Mouse (Mus musculus): ENCODE measurements around the gene Gsto1. TPM values are rescaled to one million over a fixed set of nuclear protein-coding genes. Genes with fewer than 3 reads are reported as not detected.
"Not testable (repeated sequence)": the region's sequence is repeated elsewhere in the genome, so short reads cannot be mapped to it uniquely, and the experiment has no call there.

Gene Gsto1
- polyA plus RNA-seq, 1 experiment from 2014 or later, result 249 TPM

DNA sequence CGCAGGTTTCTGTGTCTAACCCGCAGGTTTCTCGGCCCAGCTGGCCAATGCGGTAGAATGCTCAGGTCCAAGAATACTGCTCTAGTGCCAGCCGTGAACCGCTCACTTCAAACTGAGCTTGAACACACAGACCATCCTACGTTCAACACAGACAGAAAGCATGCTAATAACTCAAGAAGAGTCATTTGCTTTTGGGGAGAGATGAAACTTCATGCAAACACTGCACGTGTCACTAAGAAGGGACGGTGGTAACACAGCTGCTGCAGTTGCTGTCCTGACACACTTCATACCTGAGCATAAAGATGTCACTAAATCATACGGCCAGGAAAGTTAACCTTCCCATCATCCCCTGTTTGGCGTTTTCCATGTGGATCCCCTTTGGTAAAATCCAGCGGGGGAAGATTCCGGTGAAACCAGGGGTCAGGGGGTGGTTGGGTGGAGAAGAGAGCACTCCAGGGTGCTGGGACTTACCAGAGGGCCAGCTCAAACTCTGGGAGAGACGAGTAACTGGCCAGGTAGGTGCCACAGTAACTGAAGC lies 24.8 kb upstream of the Gsto1 start:
- H3K36me3 ChIP-seq (ENCODE audit: control insufficient read depth, insufficient read depth, low read length), result no peaks in the 10 kb centered on the region
- H3K4me1 ChIP-seq (ENCODE audit: control insufficient read depth, insufficient read depth, low read length), result no peaks in the 10 kb centered on the region
- no peaks in the 10 kb centered on the region for H3K9me3 ChIP-seq (ENCODE audit: control insufficient read depth, low read length)
- H3K27me3 ChIP-seq (ENCODE audit: control insufficient read depth, insufficient read depth, low read length), result no peaks in the 10 kb centered on the region
- DNase-seq (ENCODE audit: low spot score) (no peak), ATAC-seq (ENCODE audit: insufficient number of reproducible peaks, low FRiP score, low TSS enrichment, low read depth) (no peak)
- no peak overlapping the region for H3K4me2 ChIP-seq (ENCODE audit: low read depth, severe bottlenecking)
- H3K9ac ChIP-seq (ENCODE audit: low read length), result no peak overlapping the region
- no peak overlapping the region for H3K4me3 ChIP-seq (ENCODE audit: low read depth, low read length)
- H3K27ac ChIP-seq (replicated peaks; ENCODE audit: low read depth, low read length), result no peak overlapping the region
- 84% methylated on average over 14 of the region's 14 CpGs for WGBS

- H3K4me2 ChIP-seq (ENCODE audit: low read depth, severe bottlenecking), result no peak overlapping the region
- no peaks in the 10 kb centered on the region for H3K9me3 ChIP-seq (ENCODE audit: control insufficient read depth, low read length)
- H3K27me3 ChIP-seq (ENCODE audit: control insufficient read depth, insufficient read depth, low read length), result no peaks in the 10 kb centered on the region
- H3K36me3 ChIP-seq (ENCODE audit: control insufficient read depth, insufficient read depth, low read length), result no peaks in the 10 kb centered on the region
- H3K4me3 ChIP-seq (ENCODE audit: low read depth, low read length), result no peak overlapping the region
- no peak overlapping the region for H3K27ac ChIP-seq (replicated peaks; ENCODE audit: low read depth, low read length)
- no peak for ATAC-seq (ENCODE audit: insufficient number of reproducible peaks, low FRiP score, low TSS enrichment, low read depth)
- no peaks in the 10 kb centered on the region for H3K4me1 ChIP-seq (ENCODE audit: control insufficient read depth, insufficient read depth, low read length)
- WGBS, result 89% methylated on average over 8 of the region's 8 CpGs
- H3K9ac ChIP-seq (ENCODE audit: low read length), result no peak overlapping the region
- DNase-seq (ENCODE audit: low spot score), result no peak
Observed at GRCm38 (mm10) chr19:47831111-47831510, 23.7 kb upstream of the Gsto1 start.

DNA sequence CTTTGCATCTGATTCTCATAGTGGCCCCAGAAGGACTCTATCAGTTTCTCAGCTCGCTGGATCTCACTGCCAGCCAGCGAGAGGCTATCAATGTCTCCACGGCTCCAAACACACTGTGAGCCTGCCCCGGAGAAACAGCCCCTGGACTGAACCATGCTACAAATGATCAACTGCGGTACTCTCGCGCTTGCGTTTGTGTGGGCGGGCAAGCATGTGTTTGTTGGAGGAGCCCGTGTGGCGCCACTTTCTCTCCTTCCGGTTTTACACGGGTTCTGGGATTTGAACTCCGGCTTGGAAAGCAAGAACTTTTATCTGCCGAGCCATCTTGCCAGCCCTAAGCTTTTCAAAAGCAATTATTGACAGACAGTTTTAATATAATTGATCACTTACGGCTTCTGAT lies 22.5 kb upstream of the Gsto1 start:
- no peak for ATAC-seq (ENCODE audit: insufficient number of reproducible peaks, low FRiP score, low TSS enrichment, low read depth)
- H3K36me3 ChIP-seq (ENCODE audit: control insufficient read depth, insufficient read depth, low read length), result no peaks in the 10 kb centered on the region
- no peak overlapping the region for H3K4me2 ChIP-seq (ENCODE audit: low read depth, severe bottlenecking)
- H3K27ac ChIP-seq (replicated peaks; ENCODE audit: low read depth, low read length), result no peak overlapping the region
- WGBS, result 87% methylated on average over 16 of the region's 16 CpGs
- H3K4me3 ChIP-seq (ENCODE audit: low read depth, low read length), result no peak overlapping the region
- H3K9me3 ChIP-seq (ENCODE audit: control insufficient read depth, low read length), result no peaks in the 10 kb centered on the region
- H3K9ac ChIP-seq (ENCODE audit: low read length), result no peak overlapping the region
- H3K4me1 ChIP-seq (ENCODE audit: control insufficient read depth, insufficient read depth, low read length), result no peaks in the 10 kb centered on the region; the same call in 1 of the 2 replicates
- DNase-seq (ENCODE audit: low spot score), result no peak
- H3K27me3 ChIP-seq (ENCODE audit: control insufficient read depth, insufficient read depth, low read length), result peaks cover 3% of the 10 kb centered on the region; the same call in 1 of the 2 replicates

DNA sequence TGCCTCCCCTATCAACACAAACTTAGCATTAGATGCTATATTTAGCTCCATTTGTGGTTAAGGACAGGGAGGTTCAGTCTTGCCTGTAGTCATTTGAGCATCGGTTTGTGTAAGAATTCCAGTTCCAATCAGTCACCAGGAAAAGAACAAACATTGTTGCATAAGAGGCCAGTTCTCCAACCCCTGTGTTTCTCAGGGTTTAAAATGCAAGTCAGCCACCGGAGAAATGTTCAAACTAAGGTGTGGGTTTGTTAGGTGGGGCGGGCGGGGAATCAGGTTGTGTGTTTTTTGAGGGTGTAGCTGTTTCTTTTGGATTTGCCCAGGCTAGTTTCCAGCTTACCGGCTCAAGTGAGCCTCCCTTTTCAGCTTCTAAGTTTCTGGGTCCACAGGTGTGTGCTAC lies 20.2 kb upstream of the Gsto1 start:
- no peak overlapping the region for H3K27ac ChIP-seq (replicated peaks; ENCODE audit: low read depth, low read length)
- no peak for ATAC-seq (ENCODE audit: insufficient number of reproducible peaks, low FRiP score, low TSS enrichment, low read depth)
- no peaks in the 10 kb centered on the region for H3K36me3 ChIP-seq (ENCODE audit: control insufficient read depth, insufficient read depth, low read length)
- H3K4me1 ChIP-seq (ENCODE audit: control insufficient read depth, insufficient read depth, low read length), result no peaks in the 10 kb centered on the region; the same call in none of the 2 replicates
- H3K9me3 ChIP-seq (ENCODE audit: control insufficient read depth, low read length), result no peaks in the 10 kb centered on the region
- WGBS, result 95% methylated on average over 5 of the region's 5 CpGs
- H3K9ac ChIP-seq (ENCODE audit: low read length), result no peak overlapping the region
- peaks cover 3% of the 10 kb centered on the region; the same call in 1 of the 2 replicates for H3K27me3 ChIP-seq (ENCODE audit: control insufficient read depth, insufficient read depth, low read length)
- no peak overlapping the region for H3K4me2 ChIP-seq (ENCODE audit: low read depth, severe bottlenecking)
- no peak for DNase-seq (ENCODE audit: low spot score)
- no peak overlapping the region for H3K4me3 ChIP-seq (ENCODE audit: low read depth, low read length)

DNA sequence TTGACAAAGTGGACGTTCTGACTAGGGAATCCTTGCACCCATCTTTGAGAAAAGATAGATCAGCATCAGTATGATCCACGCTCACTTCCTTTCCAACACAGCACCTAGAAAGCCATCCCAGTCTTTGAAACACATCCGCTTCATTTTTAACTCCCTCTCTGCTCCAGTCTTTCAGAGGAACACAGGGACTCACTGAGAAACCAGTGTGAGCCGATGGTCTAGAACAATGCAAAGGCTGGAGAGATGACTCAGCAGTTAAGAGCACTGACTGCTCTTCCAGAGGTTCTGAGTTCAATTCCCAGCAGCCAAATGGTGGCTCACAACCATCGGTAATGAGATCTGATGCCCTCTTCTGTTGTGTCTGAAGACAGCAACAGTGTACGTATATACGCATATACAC lies 19.0 kb upstream of the Gsto1 start:
- Histone ChIP-seq H3K4me2 (ENCODE audit: low read depth, severe bottlenecking) (no peak overlapping the region), H3K9ac (ENCODE audit: low read length) (no peak overlapping the region), H3K9me3 (ENCODE audit: control insufficient read depth, low read length) (no peaks in the 10 kb centered on the region), H3K27me3 (ENCODE audit: control insufficient read depth, insufficient read depth, low read length) (peaks cover 3% of the 10 kb centered on the region; the same call in 1 of the 2 replicates), H3K36me3 (ENCODE audit: control insufficient read depth, insufficient read depth, low read length) (no peaks in the 10 kb centered on the region), H3K4me1 (ENCODE audit: control insufficient read depth, insufficient read depth, low read length) (no peaks in the 10 kb centered on the region; the same call in none of the 2 replicates), H3K27ac (replicated peaks; ENCODE audit: low read depth, low read length) (no peak overlapping the region), H3K4me3 (ENCODE audit: low read depth, low read length) (no peak overlapping the region)
- ATAC-seq (ENCODE audit: insufficient number of reproducible peaks, low FRiP score, low TSS enrichment, low read depth) (no peak), DNase-seq (ENCODE audit: low spot score) (no peak)
- WGBS, result 89% methylated on average over 7 of the region's 7 CpGs

DNA sequence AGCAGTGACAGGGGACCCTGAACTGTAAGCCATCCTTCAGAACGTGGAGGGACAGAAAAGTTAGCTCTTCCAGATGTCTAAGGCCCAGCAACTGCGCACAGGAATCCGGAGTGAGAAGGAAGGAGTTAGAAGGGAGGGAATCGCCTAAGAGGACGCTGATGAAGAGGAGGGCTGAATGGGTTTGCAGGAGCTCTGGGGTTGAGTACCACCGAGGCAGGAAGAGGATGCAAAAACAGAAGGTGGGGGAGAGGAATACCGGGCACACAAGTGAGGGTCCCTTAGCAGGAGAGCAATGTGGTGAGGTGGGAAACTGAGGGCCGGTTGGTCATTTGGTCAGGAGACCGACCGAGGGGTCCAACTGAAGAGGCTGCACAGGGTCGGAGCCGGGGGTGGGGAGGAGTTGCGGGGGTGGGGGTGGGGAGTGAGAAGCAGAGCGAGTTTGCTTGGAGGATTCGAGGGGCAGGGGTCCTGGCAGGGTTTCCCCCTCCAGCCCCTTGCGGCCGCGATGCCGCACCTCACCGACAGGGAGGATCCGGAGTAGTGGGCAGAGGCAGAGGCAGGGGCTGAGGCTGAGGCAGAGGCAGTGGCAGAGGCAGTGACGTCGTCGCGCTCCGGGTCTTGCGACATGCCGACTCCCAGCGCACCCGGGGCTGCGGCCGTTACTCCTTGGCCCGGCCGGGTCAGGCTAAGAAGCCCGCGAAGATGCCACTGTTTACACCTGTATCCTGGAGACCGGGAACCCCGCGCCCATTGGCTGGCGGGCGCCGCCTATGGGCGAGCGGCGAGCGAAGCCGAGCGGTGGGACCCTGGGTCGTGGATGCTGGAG lies 17.9 kb upstream of the Gsto1 start:
- Histone ChIP-seq H3K4me3 (ENCODE audit: low read depth, low read length) (peak overlapping the region; percentile 42), H3K36me3 (ENCODE audit: control insufficient read depth, insufficient read depth, low read length) (no peaks in the 10 kb centered on the region), H3K9ac (ENCODE audit: low read length) (peak overlapping the region; percentile 49), H3K27me3 (ENCODE audit: control insufficient read depth, insufficient read depth, low read length) (peaks cover 3% of the 10 kb centered on the region; the same call in 1 of the 2 replicates), H3K27ac (replicated peaks; ENCODE audit: low read depth, low read length) (no peak overlapping the region), H3K4me2 (ENCODE audit: low read depth, severe bottlenecking) (peak overlapping the region; percentile 72), H3K4me1 (ENCODE audit: control insufficient read depth, insufficient read depth, low read length) (no peaks in the 10 kb centered on the region; the same call in none of the 2 replicates), H3K9me3 (ENCODE audit: control insufficient read depth, low read length) (no peaks in the 10 kb centered on the region)
- DNase-seq (ENCODE audit: low spot score), result peak; percentile 87
- 2% methylated on average over 49 of the region's 49 CpGs for WGBS
- peak; percentile 88 for ATAC-seq (ENCODE audit: insufficient number of reproducible peaks, low FRiP score, low TSS enrichment, low read depth)

GRCm38 (mm10) chr19:47837527-47837901 lies 17.3 kb upstream of the Gsto1 start:
- H3K36me3 ChIP-seq (ENCODE audit: control insufficient read depth, insufficient read depth, low read length), result no peaks in the 10 kb centered on the region
- peak overlapping the region; percentile 42 for H3K4me3 ChIP-seq (ENCODE audit: low read depth, low read length)
- peak overlapping the region; percentile 49; the same call in 1 of the 2 replicates for H3K9ac ChIP-seq (ENCODE audit: low read length)
- DNase-seq (ENCODE audit: low spot score) (no peak), ATAC-seq (ENCODE audit: insufficient number of reproducible peaks, low FRiP score, low TSS enrichment, low read depth) (peak; percentile 67)
- no peaks in the 10 kb centered on the region for H3K9me3 ChIP-seq (ENCODE audit: control insufficient read depth, low read length)
- H3K27me3 ChIP-seq (ENCODE audit: control insufficient read depth, insufficient read depth, low read length), result peaks cover 3% of the 10 kb centered on the region; the same call in 1 of the 2 replicates
- peak overlapping the region; percentile 72 for H3K4me2 ChIP-seq (ENCODE audit: low read depth, severe bottlenecking)
- H3K27ac ChIP-seq (replicated peaks; ENCODE audit: low read depth, low read length), result no peak overlapping the region
- H3K4me1 ChIP-seq (ENCODE audit: control insufficient read depth, insufficient read depth, low read length), result no peaks in the 10 kb centered on the region; the same call in none of the 2 replicates
- 0% methylated on average over 6 of the region's 6 CpGs for WGBS

DNA sequence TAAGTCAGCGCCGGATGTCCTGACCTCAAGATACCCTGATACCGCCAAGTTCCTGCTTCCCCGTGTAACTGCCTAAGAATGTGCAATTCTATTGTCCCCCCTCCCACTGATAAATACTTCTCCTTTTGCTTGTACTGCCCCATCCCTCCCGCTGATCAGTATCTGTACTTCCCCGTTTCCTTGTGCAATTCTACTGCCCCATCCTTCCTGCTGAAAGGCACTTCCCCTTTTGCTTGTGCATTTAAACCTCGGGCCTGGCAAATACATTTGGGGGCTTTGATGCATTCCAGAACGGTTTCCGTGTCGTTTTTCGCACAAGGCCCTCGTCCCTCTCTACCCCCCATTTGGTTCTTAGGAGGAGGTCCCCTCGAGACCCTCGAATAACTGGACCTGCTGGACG lies 13.5 kb upstream of the Gsto1 start:
- not testable (repeated sequence) for H3K4me2 ChIP-seq (ENCODE audit: low read depth, severe bottlenecking); ATAC-seq (ENCODE audit: insufficient number of reproducible peaks, low FRiP score, low TSS enrichment, low read depth); DNase-seq (ENCODE audit: low spot score); H3K36me3 ChIP-seq (ENCODE audit: control insufficient read depth, insufficient read depth, low read length); H3K27me3 ChIP-seq (ENCODE audit: control insufficient read depth, insufficient read depth, low read length); H3K27ac ChIP-seq (replicated peaks; ENCODE audit: low read depth, low read length); H3K4me1 ChIP-seq (ENCODE audit: control insufficient read depth, insufficient read depth, low read length); H3K9ac ChIP-seq (ENCODE audit: low read length); H3K9me3 ChIP-seq (ENCODE audit: control insufficient read depth, low read length); H3K4me3 ChIP-seq (ENCODE audit: low read depth, low read length)
- WGBS, result 88% methylated on average over 15 of the region's 15 CpGs

All from limb, embryonic 11.5 days (tissue).